Mouse (Mus musculus) cerebellum, adult 2 months (tissue): Measurements from ENCODE around the gene Lpar5. TPM values are rescaled to one million over a fixed set of nuclear protein-coding genes. Genes with fewer than 3 reads are reported as not detected.
"Not testable (repeated sequence)": the region's sequence is repeated elsewhere in the genome, so short reads cannot be mapped to it uniquely, and the experiment has no call there.

Experiments
- DNase-seq, 2 experiments: peaks; one replicate each; pipeline ENCODE4 v3.0.0; 2021
- H3K27ac ChIP-seq: fragments of 200-500 bp; 2 replicates; pipeline ENCODE4 v1.5.1; 2012; ENCODE audit warnings: low read length, control low read depth, inconsistent platforms; ENCODE audit not compliant: insufficient read depth
- H3K27me3 ChIP-seq: fragments of 200-500 bp; 2 replicates; pipeline ENCODE4 v1.6.1; 2012; ENCODE audit warnings: inconsistent platforms, mild to moderate bottlenecking, low read length, moderate library complexity; ENCODE audit not compliant: control insufficient read depth, insufficient read depth
- H3K4me1 ChIP-seq: fragments of 200-500 bp; 2 replicates; pipeline ENCODE4 v1.6.1; 2011; ENCODE audit warnings: low read length; ENCODE audit not compliant: control insufficient read depth, insufficient read depth
- H3K4me3 ChIP-seq: fragments of 200-500 bp; replicated peaks from 2 replicates; pipeline ENCODE3; 2011; ENCODE audit warnings: mild to moderate bottlenecking, low read depth, low read length, control low read depth; ENCODE audit not compliant: insufficient read depth
- CTCF ChIP-seq: fragments of 200-500 bp; IDR thresholded peaks from 2 replicates; pipeline ENCODE4 v1.5.1; 2011; ENCODE audit warnings: low read depth, mild to moderate bottlenecking, control low read depth, low read length, moderate library complexity, borderline replicate concordance; ENCODE audit not compliant: insufficient read depth
- POLR2A ChIP-seq: fragments of 200-500 bp; IDR thresholded peaks from 2 replicates; pipeline ENCODE4 v1.6.1; 2011; ENCODE audit warnings: low read length, control low read depth, borderline replicate concordance; ENCODE audit not compliant: insufficient read depth
- WGBS: fragments of 180-500 bp; shearing (Covaris S2); methylation state at CpG from one replicate; pipeline ENCODE4 v1.1.7; 2018; 5-methylcytosine and 5-hydroxymethylcytosine counted together
- polyA plus RNA-seq: library from polyadenylated mRNA; depleted of rRNA; stranded (reverse); fragments of >200 nt; gene quantifications from 2 replicates; pipeline ENCODE4 v1.2.3, GENCODE M21; 2012

Gene Lpar5
- polyA plus RNA-seq, 1 experiment = 0.84 TPM

- no peak for DNase-seq
- H3K4me3 ChIP-seq = no peak overlapping the region
- 0 out of 2 replicates have a peak, but pooled peaks cover 4% of the 10 kb centered on the region for H3K4me1 ChIP-seq
- 94% methylated on average over 7 of the region's 7 CpGs for WGBS
- no peaks in the 10 kb centered on the region for H3K27me3 ChIP-seq
- H3K27ac ChIP-seq = no peak overlapping the region
- TF ChIP-seq CTCF (no peak), POLR2A (no peak)
These were observed 25.6 kb upstream of the Lpar5 start for GRCm38 (mm10) chr6:125042081-125042480.

- Histone ChIP-seq H3K4me3 (no peak overlapping the region), H3K27me3 (no peaks in the 10 kb centered on the region), H3K27ac (no peak overlapping the region; the same call in 1 of the 2 replicates), H3K4me1 (0 out of 2 replicates have a peak, but pooled peaks cover 4% of the 10 kb centered on the region)
- peak; percentile 84 to 85 for DNase-seq
- 3% methylated on average over 5 of the region's 5 CpGs for WGBS
- TF ChIP-seq POLR2A = no peak
- peak; percentile 93 for TF ChIP-seq CTCF
These were observed 21.0 kb upstream of the Lpar5 start for GRCm38 (mm10) chr6:125046691-125047090.

- Histone ChIP-seq H3K4me3 (no peak within 1 kb of the TSS), H3K27ac (no peak within 1 kb of the TSS), H3K27me3 (no peaks in the 10 kb centered on the region), H3K4me1 (0 out of 2 replicates have a peak, but pooled peaks cover 4% of the 10 kb centered on the region)
- 51% methylated on average over 20 of the region's 20 CpGs for WGBS
- DNase-seq = no peak
- no peak for TF ChIP-seq POLR2A
- TF ChIP-seq CTCF = no peak
These were observed 18.0 kb upstream of the Lpar5 start, which contains the start of gene Acrbp for GRCm38 (mm10) chr6:125049678-125050077. Gene Acrbp (plus strand): TSS chr6:125049689.

- no peaks in the 10 kb centered on the region for H3K27me3 ChIP-seq
- 0 out of 2 replicates have a peak, but pooled peaks cover 4% of the 10 kb centered on the region for H3K4me1 ChIP-seq
- no peak overlapping the region for H3K4me3 ChIP-seq
- no peak overlapping the region for H3K27ac ChIP-seq
- DNase-seq = peak in 1 of 2 experiments; percentile 18
- peak; percentile 37; the same call in 1 of the 2 replicates for TF ChIP-seq CTCF
- TF ChIP-seq POLR2A = no peak
- 60% methylated on average over 5 of the region's 5 CpGs for WGBS
These were observed 16.5 kb upstream of the Lpar5 start for GRCm38 (mm10) chr6:125051237-125051636.

- Histone ChIP-seq H3K27ac (no peak overlapping the region), H3K27me3 (no peaks in the 10 kb centered on the region), H3K4me1 (peaks cover 7% of the 10 kb centered on the region; the same call in 1 of the 2 replicates), H3K4me3 (no peak overlapping the region)
- no peak for DNase-seq
- WGBS = 52% methylated on average over 6 of the region's 6 CpGs
- no peak for TF ChIP-seq CTCF
- no peak for TF ChIP-seq POLR2A
These were observed 6.2 kb upstream of the Lpar5 start for GRCm38 (mm10) chr6:125061493-125061892.

- no peak overlapping the region for H3K4me3 ChIP-seq
- WGBS = 31% methylated on average over 5 of the region's 5 CpGs
- no peak for DNase-seq
- H3K27ac ChIP-seq = no peak overlapping the region
- no peaks in the 10 kb centered on the region for H3K27me3 ChIP-seq
- peaks cover 7% of the 10 kb centered on the region; the same call in 1 of the 2 replicates for H3K4me1 ChIP-seq
- no peak for TF ChIP-seq POLR2A
- TF ChIP-seq CTCF = no peak
These were observed 5.2 kb upstream of the Lpar5 start for GRCm38 (mm10) chr6:125062511-125062910.

- 79% methylated on average over 6 of the region's 6 CpGs for WGBS
These were observed 3.8 kb upstream of the Lpar5 start for GRCm38 (mm10) chr6:125063906-125064305.

GRCm38 (mm10) chr6:125065223-125065622 is 2.5 kb upstream of the Lpar5 start:
- H3K27ac ChIP-seq, H3K4me1 ChIP-seq, H3K27me3 ChIP-seq, H3K4me3 ChIP-seq, DNase-seq: not testable (repeated sequence)
- no CpG with 5 or more reads among the region's 1 CpGs for WGBS

More at GRCm38 (mm10) chr6:125063906-125064305, 3.8 kb upstream of the Lpar5 start:
- H3K27me3 ChIP-seq = no peaks in the 10 kb centered on the region
- H3K4me3 ChIP-seq = no peak overlapping the region
- peaks cover 1% of the 10 kb centered on the region; the same call in 1 of the 2 replicates for H3K4me1 ChIP-seq
- DNase-seq = no peak
- no peak overlapping the region for H3K27ac ChIP-seq
- TF ChIP-seq POLR2A (no peak), CTCF (no peak)
